Mouse (Mus musculus) thymus, postnatal 0 days (tissue): ENCODE measurements around the gene Mcur1. TPM values are rescaled to one million over a fixed set of nuclear protein-coding genes. Genes with fewer than 3 reads are reported as not detected.

Source experiments
- DNase-seq: peaks from one replicate; pipeline ENCODE4 v3.0.0-alpha.2; 2015; ENCODE audit warnings: low spot score
- polyA plus RNA-seq: library from polyadenylated mRNA; unstranded; fragments of >200 nt; fragmentation: Nextera tagmentation; extraction: Ambion mirVana; gene quantifications from 2 replicates; pipeline ENCODE4 v1.2.1, GENCODE M21; 2015

Gene Mcur1
- polyA plus RNA-seq, 1 experiment from 2014 or later = 12.7 TPM

GRCm38 (mm10) chr13:43565346-43565745 lies 5.4 kb upstream of the Mcur1 start:
- peak; percentile 80 for DNase-seq

DNA sequence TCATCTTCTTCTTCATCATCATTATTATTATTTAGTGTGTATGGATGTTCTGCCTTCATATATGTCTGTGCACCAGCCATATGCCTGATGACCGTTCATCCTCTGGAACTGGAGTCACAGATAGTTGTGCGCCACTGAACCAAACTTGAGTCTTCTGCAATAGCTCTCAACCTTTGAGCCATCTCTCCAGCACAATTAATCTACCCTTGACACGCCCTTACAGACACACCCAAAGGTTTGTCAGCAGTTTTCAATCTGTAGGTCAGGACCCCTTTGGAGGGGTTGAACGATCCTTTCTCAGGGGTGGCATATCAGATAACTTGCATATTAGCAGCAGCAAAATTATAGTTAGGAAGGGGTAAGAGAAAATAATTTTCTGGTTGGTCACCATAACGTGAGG lies 4.7 kb upstream of the Mcur1 start:
- DNase-seq = no peak

DNA sequence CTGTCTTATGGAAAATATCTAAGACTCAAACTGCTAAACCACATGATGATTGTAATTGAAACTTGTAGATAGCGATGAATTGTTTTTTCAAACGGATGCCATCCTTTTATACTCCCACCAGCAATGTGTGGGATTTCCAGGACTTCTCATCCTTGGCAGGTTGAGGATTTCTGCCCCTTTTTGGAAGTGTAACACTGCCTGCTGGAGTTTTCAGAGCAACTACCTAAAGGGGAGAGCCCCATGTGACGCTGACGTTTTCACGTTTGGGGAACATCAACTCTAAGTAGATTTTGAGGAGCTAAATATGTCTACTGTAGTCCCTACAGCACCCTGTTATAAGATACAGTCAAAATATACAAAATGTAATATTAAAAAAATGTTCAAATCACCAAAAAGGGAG lies 2.7 kb upstream of the Mcur1 start:
- DNase-seq = no peak

GRCm38 (mm10) chr13:43560458-43561411 lies 744 bp upstream of the Mcur1 start:
- peak; percentile 19 for DNase-seq

DNA sequence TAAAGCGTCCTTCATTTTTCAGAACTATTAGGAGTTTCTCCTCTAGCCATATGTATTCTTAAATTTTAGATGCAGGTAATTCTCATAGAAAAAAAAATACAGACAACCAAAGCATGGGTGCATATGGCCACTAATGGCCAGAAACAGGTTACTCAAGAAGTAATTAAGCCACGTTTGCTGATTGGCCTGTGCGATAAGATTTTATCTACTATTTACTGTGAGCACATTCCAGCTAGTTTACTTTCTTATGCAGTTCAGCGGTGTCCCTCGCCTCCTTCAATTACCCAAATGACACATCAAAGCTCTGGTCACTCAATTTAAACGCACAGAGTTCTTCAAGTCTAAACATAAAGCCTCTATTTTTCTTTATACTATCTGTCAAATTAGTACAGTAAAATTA lies 1.0 kb downstream of the Mcur1 start:
- no peak for DNase-seq

GRCm38 (mm10) chr13:43558357-43558756 lies 1.6 kb downstream of the Mcur1 start:
- DNase-seq = no peak

DNA sequence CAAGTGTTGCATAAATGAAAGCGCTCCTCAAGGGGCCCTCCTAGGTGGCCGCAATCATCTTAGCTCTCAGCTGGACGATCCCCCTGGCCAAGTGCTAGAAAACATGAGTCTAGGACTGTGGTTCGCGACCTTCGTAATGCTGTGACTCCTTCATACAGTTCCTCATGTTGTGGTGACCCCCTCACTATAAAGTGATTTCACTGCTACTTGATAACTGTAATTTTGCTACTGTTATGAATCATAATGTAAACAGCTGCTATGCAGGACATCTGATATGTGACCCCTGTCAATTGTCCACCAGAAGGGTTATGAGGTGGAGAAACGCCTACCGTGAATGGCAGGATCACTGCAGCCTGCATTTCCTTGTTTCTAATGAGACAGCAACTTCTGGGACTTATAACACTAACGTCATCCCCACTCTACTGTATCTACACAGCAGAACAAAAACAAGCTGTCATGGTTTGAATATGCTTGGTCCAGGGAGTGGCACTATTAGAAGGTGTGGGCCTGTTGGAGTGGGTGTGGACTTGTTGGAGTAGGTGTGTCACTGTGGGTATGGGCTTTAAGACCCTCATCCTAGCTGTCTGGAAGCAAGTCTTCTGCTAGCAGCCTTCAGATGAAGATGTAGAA lies 3.0 kb downstream of the Mcur1 start:
- DNase-seq = no peak

DNA sequence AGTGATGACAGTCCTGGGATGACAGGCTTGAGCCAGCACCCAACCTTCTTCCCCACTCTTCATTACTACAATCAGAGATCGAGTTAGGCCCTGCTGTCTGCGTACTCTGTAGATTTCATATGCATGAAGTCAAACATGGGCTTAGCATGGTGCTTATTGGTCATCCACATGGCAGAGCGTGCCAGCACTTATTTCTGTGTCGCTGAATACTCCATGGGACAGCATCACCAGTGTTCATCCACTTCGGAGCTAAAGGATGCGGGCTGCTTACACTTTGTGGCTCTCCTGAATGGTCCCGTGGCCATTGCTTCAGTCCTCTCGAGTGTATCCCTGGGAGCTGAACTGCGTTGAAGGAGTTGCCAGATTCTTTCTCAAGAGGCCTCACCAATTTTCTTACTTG lies 4.7 kb downstream of the Mcur1 start:
- no peak for DNase-seq

- DNase-seq = peak; percentile 74
Observed at GRCm38 (mm10) chr13:43554827-43555226, 5.2 kb downstream of the Mcur1 start.

DNA sequence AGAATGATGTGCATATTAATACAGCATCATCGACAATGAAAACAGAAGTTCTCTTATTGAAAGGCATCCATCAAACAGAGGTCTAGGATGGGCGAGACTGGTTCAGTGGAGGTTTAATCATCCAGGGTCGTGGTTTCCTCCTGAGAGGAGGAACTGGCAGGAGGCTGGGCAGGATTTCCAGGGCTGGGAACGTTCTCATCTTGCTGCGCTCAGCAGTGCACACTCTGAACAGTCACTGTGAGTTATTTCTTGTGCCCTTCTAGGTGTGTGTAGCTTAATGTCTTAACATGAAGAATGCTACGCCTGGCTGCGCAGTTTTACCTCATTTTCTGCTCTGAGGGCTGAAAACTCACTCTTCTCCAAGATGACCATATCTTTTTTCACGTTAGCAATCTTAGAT lies 9.3 kb downstream of the Mcur1 start:
- DNase-seq = no peak

GRCm38 (mm10) chr13:43549870-43550269 lies 10.1 kb downstream of the Mcur1 start:
- peak; percentile 47 for DNase-seq

- no peak for DNase-seq
Observed at GRCm38 (mm10) chr13:43549078-43549698, 10.8 kb downstream of the Mcur1 start.

- no peak for DNase-seq
Observed at GRCm38 (mm10) chr13:43548617-43549016, 11.4 kb downstream of the Mcur1 start.

- peak; percentile 74 for DNase-seq
Observed at GRCm38 (mm10) chr13:43546861-43547260, 13.1 kb downstream of the Mcur1 start.

GRCm38 (mm10) chr13:43540205-43540815 lies 19.7 kb downstream of the Mcur1 start:
- no peak for DNase-seq

DNA sequence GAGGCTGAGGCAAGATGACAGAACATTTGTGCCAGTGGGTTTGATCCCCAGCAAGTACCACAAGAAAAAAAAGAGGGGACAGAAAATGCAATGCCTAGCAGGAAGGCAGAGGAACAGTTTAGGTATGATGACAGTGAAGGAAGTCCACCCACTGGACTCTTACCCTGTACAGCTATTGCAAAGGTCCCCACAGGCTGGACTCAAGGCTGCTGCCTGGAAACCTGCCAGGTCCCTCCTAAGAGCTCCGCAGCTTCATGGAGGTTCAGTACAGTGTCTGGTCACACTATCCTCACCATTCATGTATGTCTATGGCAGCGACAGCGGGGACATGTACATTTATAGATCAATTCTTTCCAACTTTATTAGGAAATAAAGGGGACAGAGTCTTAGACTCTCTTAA lies 20.6 kb downstream of the Mcur1 start:
- DNase-seq = no peak

- no peak for DNase-seq
Observed at GRCm38 (mm10) chr13:43537854-43538253, 22.1 kb downstream of the Mcur1 start.

DNA sequence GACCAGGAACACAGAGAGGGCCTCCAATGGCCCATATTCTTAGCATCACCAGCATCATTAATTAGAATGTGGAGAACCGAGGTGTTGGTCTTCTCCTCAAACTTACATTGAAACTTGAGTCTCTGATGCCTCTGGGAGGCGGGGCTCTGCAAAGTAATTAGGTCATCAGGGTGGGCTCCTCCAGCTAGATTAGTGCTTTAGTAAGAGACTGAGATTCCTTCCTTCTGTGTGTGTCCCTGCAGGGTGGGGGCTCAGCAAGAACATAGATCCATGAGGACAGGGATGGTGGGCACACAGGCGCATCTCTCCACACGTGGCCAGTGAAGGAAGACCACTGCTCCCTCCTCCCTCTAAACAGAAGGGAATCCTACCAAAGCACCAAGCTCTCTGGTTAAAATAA lies 26.0 kb downstream of the Mcur1 start:
- no peak for DNase-seq

- peak; percentile 77 for DNase-seq
Observed at GRCm38 (mm10) chr13:43530832-43531693, 28.9 kb downstream of the Mcur1 start.

DNA sequence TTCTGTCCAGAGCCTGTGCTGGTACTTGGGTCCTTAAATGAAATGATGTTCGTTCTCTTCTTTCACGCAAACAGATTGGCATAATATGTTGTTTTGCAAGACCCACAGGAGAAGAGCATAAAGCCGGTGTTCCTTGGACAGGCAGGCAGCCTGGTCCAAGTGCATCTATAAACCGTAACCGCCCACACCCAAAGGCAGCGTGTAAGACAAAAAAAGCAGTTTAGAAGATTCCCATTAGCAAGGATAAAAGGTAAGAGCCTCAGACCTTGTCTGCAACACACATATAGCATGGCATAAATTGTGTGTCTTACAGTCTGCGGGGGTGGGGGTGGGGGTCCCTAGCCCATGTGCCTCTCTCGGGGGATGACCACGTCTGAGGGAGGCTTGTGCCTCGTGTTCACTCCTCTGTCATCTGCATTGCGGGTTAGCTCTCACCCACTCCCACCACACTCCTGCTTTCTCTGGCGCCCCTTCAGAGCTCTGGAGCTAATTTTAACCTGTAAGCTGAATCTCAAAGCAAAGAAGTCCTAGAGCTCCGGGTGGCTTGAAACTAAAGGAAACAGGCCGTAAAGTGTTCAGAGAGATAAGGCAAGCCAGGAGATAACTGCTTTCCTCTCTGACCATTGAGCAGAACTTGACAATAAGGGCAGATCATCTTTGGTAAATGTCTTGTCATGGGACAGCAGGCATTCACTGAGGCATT lies 29.7 kb downstream of the Mcur1 start:
- DNase-seq = no peak
